Mouse (Mus musculus): Measurements from ENCODE around the gene Creg1. TPM values are rescaled to one million over a fixed set of nuclear protein-coding genes. Genes with fewer than 3 reads are reported as not detected.

The Creg1 gene
- polyA plus RNA-seq, 1 experiment from 2014 or later = 32.6 TPM

GRCm38 (mm10) chr1:165726986-165727385 lies 36.6 kb upstream of the Creg1 start:
- Histone ChIP-seq H3K4me2 (ENCODE audit: low read length) (no peak overlapping the region), H3K9ac (ENCODE audit: low read depth, low read length) (no peak overlapping the region), H3K27ac (ENCODE audit: low read length) (no peak overlapping the region), H3K9me3 (replicated peaks; ENCODE audit: control insufficient read depth, low read length, poor library complexity, severe bottlenecking) (no peaks in the 10 kb centered on the region), H3K4me1 (ENCODE audit: control insufficient read depth, insufficient read depth, low read length) (no peaks in the 10 kb centered on the region), H3K4me3 (ENCODE audit: low read depth, low read length) (no peak overlapping the region), H3K36me3 (ENCODE audit: control insufficient read depth, insufficient read depth, low read length) (no peaks in the 10 kb centered on the region), H3K27me3 (ENCODE audit: control insufficient read depth, insufficient read depth, low read depth, low read length) (no peaks in the 10 kb centered on the region)
- WGBS = 33% methylated on average over 1 of the region's 1 CpGs
- no peak for ATAC-seq

- H3K4me3 ChIP-seq (ENCODE audit: low read depth, low read length) = no peak overlapping the region
- no peaks in the 10 kb centered on the region for H3K36me3 ChIP-seq (ENCODE audit: control insufficient read depth, insufficient read depth, low read length)
- no peaks in the 10 kb centered on the region for H3K9me3 ChIP-seq (replicated peaks; ENCODE audit: control insufficient read depth, low read length, poor library complexity, severe bottlenecking)
- H3K27me3 ChIP-seq (ENCODE audit: control insufficient read depth, insufficient read depth, low read depth, low read length) = no peaks in the 10 kb centered on the region
- H3K27ac ChIP-seq (ENCODE audit: low read length) = no peak overlapping the region
- WGBS = 92% methylated on average over 3 of the region's 3 CpGs
- no peak overlapping the region for H3K4me2 ChIP-seq (ENCODE audit: low read length)
- H3K9ac ChIP-seq (ENCODE audit: low read depth, low read length) = no peak overlapping the region
- no peaks in the 10 kb centered on the region for H3K4me1 ChIP-seq (ENCODE audit: control insufficient read depth, insufficient read depth, low read length)
- ATAC-seq = no peak
Observed at GRCm38 (mm10) chr1:165728057-165728639, 35.4 kb upstream of the Creg1 start.

GRCm38 (mm10) chr1:165730129-165730528 lies 33.4 kb upstream of the Creg1 start:
- Histone ChIP-seq H3K9me3 (replicated peaks; ENCODE audit: control insufficient read depth, low read length, poor library complexity, severe bottlenecking) (no peaks in the 10 kb centered on the region), H3K4me2 (ENCODE audit: low read length) (no peak overlapping the region), H3K4me1 (ENCODE audit: control insufficient read depth, insufficient read depth, low read length) (no peaks in the 10 kb centered on the region), H3K27ac (ENCODE audit: low read length) (no peak overlapping the region), H3K4me3 (ENCODE audit: low read depth, low read length) (no peak overlapping the region), H3K36me3 (ENCODE audit: control insufficient read depth, insufficient read depth, low read length) (no peaks in the 10 kb centered on the region), H3K27me3 (ENCODE audit: control insufficient read depth, insufficient read depth, low read depth, low read length) (no peaks in the 10 kb centered on the region), H3K9ac (ENCODE audit: low read depth, low read length) (no peak overlapping the region)
- no peak for ATAC-seq
- WGBS = 65% methylated on average over 1 of the region's 1 CpGs

GRCm38 (mm10) chr1:165731553-165731952 lies 32.0 kb upstream of the Creg1 start:
- no peak overlapping the region for H3K4me2 ChIP-seq (ENCODE audit: low read length)
- H3K36me3 ChIP-seq (ENCODE audit: control insufficient read depth, insufficient read depth, low read length) = no peaks in the 10 kb centered on the region
- H3K4me1 ChIP-seq (ENCODE audit: control insufficient read depth, insufficient read depth, low read length) = peaks cover 5% of the 10 kb centered on the region; the same call in 1 of the 2 replicates
- no peaks in the 10 kb centered on the region for H3K27me3 ChIP-seq (ENCODE audit: control insufficient read depth, insufficient read depth, low read depth, low read length)
- no peak overlapping the region for H3K4me3 ChIP-seq (ENCODE audit: low read depth, low read length)
- no peak overlapping the region for H3K9ac ChIP-seq (ENCODE audit: low read depth, low read length)
- no peak overlapping the region for H3K27ac ChIP-seq (ENCODE audit: low read length)
- 76% methylated on average over 6 of the region's 6 CpGs for WGBS
- no peak for ATAC-seq
- H3K9me3 ChIP-seq (replicated peaks; ENCODE audit: control insufficient read depth, low read length, poor library complexity, severe bottlenecking) = no peaks in the 10 kb centered on the region

GRCm38 (mm10) chr1:165734840-165735239 lies 28.7 kb upstream of the Creg1 start:
- H3K4me1 ChIP-seq (ENCODE audit: control insufficient read depth, insufficient read depth, low read length) = peaks cover 5% of the 10 kb centered on the region; the same call in 1 of the 2 replicates
- no peak overlapping the region for H3K4me3 ChIP-seq (ENCODE audit: low read depth, low read length)
- ATAC-seq = no peak
- no peak overlapping the region for H3K27ac ChIP-seq (ENCODE audit: low read length)
- H3K9me3 ChIP-seq (replicated peaks; ENCODE audit: control insufficient read depth, low read length, poor library complexity, severe bottlenecking) = no peaks in the 10 kb centered on the region
- 91% methylated on average over 2 of the region's 2 CpGs for WGBS
- no peaks in the 10 kb centered on the region for H3K36me3 ChIP-seq (ENCODE audit: control insufficient read depth, insufficient read depth, low read length)
- H3K9ac ChIP-seq (ENCODE audit: low read depth, low read length) = no peak overlapping the region
- no peak overlapping the region for H3K4me2 ChIP-seq (ENCODE audit: low read length)
- no peaks in the 10 kb centered on the region for H3K27me3 ChIP-seq (ENCODE audit: control insufficient read depth, insufficient read depth, low read depth, low read length)

- no peak overlapping the region for H3K9ac ChIP-seq (ENCODE audit: low read depth, low read length)
- peak overlapping the region; percentile 21; the same call in 1 of the 2 replicates for H3K4me2 ChIP-seq (ENCODE audit: low read length)
- H3K4me1 ChIP-seq (ENCODE audit: control insufficient read depth, insufficient read depth, low read length) = peaks cover 5% of the 10 kb centered on the region; the same call in 1 of the 2 replicates
- no peak overlapping the region for H3K27ac ChIP-seq (ENCODE audit: low read length)
- H3K36me3 ChIP-seq (ENCODE audit: control insufficient read depth, insufficient read depth, low read length) = no peaks in the 10 kb centered on the region
- 34% methylated on average over 20 of the region's 20 CpGs for WGBS
- H3K9me3 ChIP-seq (replicated peaks; ENCODE audit: control insufficient read depth, low read length, poor library complexity, severe bottlenecking) = no peaks in the 10 kb centered on the region
- H3K27me3 ChIP-seq (ENCODE audit: control insufficient read depth, insufficient read depth, low read depth, low read length) = no peaks in the 10 kb centered on the region
- ATAC-seq = peak; percentile 77; the same call in 1 of the 2 replicates
- H3K4me3 ChIP-seq (ENCODE audit: low read depth, low read length) = no peak overlapping the region
Observed at GRCm38 (mm10) chr1:165735826-165736818, 27.4 kb upstream of the Creg1 start.

- Histone ChIP-seq H3K4me1 (ENCODE audit: control insufficient read depth, insufficient read depth, low read length) (peaks cover 5% of the 10 kb centered on the region; the same call in 1 of the 2 replicates), H3K4me2 (ENCODE audit: low read length) (no peak overlapping the region), H3K27me3 (ENCODE audit: control insufficient read depth, insufficient read depth, low read depth, low read length) (no peaks in the 10 kb centered on the region), H3K36me3 (ENCODE audit: control insufficient read depth, insufficient read depth, low read length) (no peaks in the 10 kb centered on the region), H3K9ac (ENCODE audit: low read depth, low read length) (no peak overlapping the region), H3K4me3 (ENCODE audit: low read depth, low read length) (no peak overlapping the region), H3K9me3 (replicated peaks; ENCODE audit: control insufficient read depth, low read length, poor library complexity, severe bottlenecking) (no peaks in the 10 kb centered on the region), H3K27ac (ENCODE audit: low read length) (no peak overlapping the region)
- ATAC-seq = 0 out of 2 replicates have a peak, but pooled peaks have one; percentile 39
- 36% methylated on average over 5 of the region's 5 CpGs for WGBS
Observed at GRCm38 (mm10) chr1:165737451-165737850, 26.1 kb upstream of the Creg1 start.

GRCm38 (mm10) chr1:165737867-165738266 lies 25.7 kb upstream of the Creg1 start:
- H3K36me3 ChIP-seq (ENCODE audit: control insufficient read depth, insufficient read depth, low read length) = no peaks in the 10 kb centered on the region
- no peak overlapping the region for H3K27ac ChIP-seq (ENCODE audit: low read length)
- whole genome bisulfite sequencing = 56% methylated on average over 3 of the region's 3 CpGs
- no peak overlapping the region for H3K4me2 ChIP-seq (ENCODE audit: low read length)
- peaks cover 5% of the 10 kb centered on the region; the same call in 1 of the 2 replicates for H3K4me1 ChIP-seq (ENCODE audit: control insufficient read depth, insufficient read depth, low read length)
- H3K9me3 ChIP-seq (replicated peaks; ENCODE audit: control insufficient read depth, low read length, poor library complexity, severe bottlenecking) = no peaks in the 10 kb centered on the region
- no peak overlapping the region for H3K4me3 ChIP-seq (ENCODE audit: low read depth, low read length)
- no peaks in the 10 kb centered on the region for H3K27me3 ChIP-seq (ENCODE audit: control insufficient read depth, insufficient read depth, low read depth, low read length)
- H3K9ac ChIP-seq (ENCODE audit: low read depth, low read length) = no peak overlapping the region
- no peak for ATAC-seq

- Histone ChIP-seq H3K4me1 (ENCODE audit: control insufficient read depth, insufficient read depth, low read length) (peaks cover 5% of the 10 kb centered on the region; the same call in 1 of the 2 replicates), H3K4me2 (ENCODE audit: low read length) (no peak overlapping the region), H3K27me3 (ENCODE audit: control insufficient read depth, insufficient read depth, low read depth, low read length) (no peaks in the 10 kb centered on the region), H3K4me3 (ENCODE audit: low read depth, low read length) (no peak overlapping the region), H3K9me3 (replicated peaks; ENCODE audit: control insufficient read depth, low read length, poor library complexity, severe bottlenecking) (no peaks in the 10 kb centered on the region), H3K27ac (ENCODE audit: low read length) (no peak overlapping the region), H3K36me3 (ENCODE audit: control insufficient read depth, insufficient read depth, low read length) (no peaks in the 10 kb centered on the region), H3K9ac (ENCODE audit: low read depth, low read length) (no peak overlapping the region)
- ATAC-seq = no peak
- WGBS = 90% methylated on average over 1 of the region's 1 CpGs
Observed at GRCm38 (mm10) chr1:165738985-165739384, 24.6 kb upstream of the Creg1 start.
